Mouse (Mus musculus) heart, embryonic 14.5 days (tissue): Measurements from ENCODE around the gene Gm49354. TPM values are rescaled to one million over a fixed set of nuclear protein-coding genes. Genes with fewer than 3 reads are reported as not detected.
"Not testable (repeated sequence)": the region's sequence is repeated elsewhere in the genome, so short reads cannot be mapped to it uniquely, and the experiment has no call there.

Source experiments
- ATAC-seq: fragments of 200-750 bp; cut with Nextera tagmentation; 2 replicates; pipeline ENCODE4 v1.8.0; 2017; ENCODE audit warnings: low read depth, moderate TSS enrichment; ENCODE audit not compliant: insufficient number of reproducible peaks, insufficient read depth, low FRiP score
- H3K27ac ChIP-seq, 2 experiments: fragments of 200-500 bp in 1 of 2; fragments of 300-500 bp in 1 of 2; sonication (generic) in 1 of 2; replicated peaks in 1 of 2; 2 replicates each; pipeline ENCODE4 v1.5.1; 2012 to 2014; ENCODE audit warnings: low read depth in 2 of 2, low read length in 2 of 2, control low read depth in 1 of 2, mild to moderate bottlenecking in 1 of 2, mixed read lengths in 1 of 2; ENCODE audit not compliant: control insufficient read depth in 1 of 2, insufficient read depth in 1 of 2
- H3K27me3 ChIP-seq: fragments of 300-500 bp; sonication (generic); 2 replicates; pipeline ENCODE4 v1.6.1; 2014; ENCODE audit warnings: mild to moderate bottlenecking, low read length, control low read depth; ENCODE audit not compliant: control insufficient read depth, insufficient read depth
- H3K36me3 ChIP-seq: fragments of 300-500 bp; sonication (generic); 2 replicates; pipeline ENCODE4 v1.6.1; 2014; ENCODE audit warnings: mild to moderate bottlenecking, control low read depth, low read length, mixed read lengths; ENCODE audit not compliant: control insufficient read depth, insufficient read depth
- H3K4me1 ChIP-seq, 2 experiments: fragments of 200-500 bp in 1 of 2; fragments of 300-500 bp in 1 of 2; sonication (generic) in 1 of 2; 2 replicates each; pipeline ENCODE4 v1.6.1; 2012 to 2014; ENCODE audit warnings: low read length in 2 of 2, control low read depth in 1 of 2, mixed read lengths in 1 of 2; ENCODE audit not compliant: control insufficient read depth in 2 of 2, insufficient read depth in 2 of 2
- H3K4me2 ChIP-seq: fragments of 300-500 bp; sonication (generic); 2 replicates; pipeline ENCODE4 v1.6.1; 2014; ENCODE audit warnings: mild to moderate bottlenecking, low read length
- H3K4me3 ChIP-seq, 2 experiments: fragments of 200-500 bp in 1 of 2; fragments of 300-500 bp in 1 of 2; sonication (generic) in 1 of 2; 2 replicates each; pipeline ENCODE4 v1.5.1; 2012 to 2014; ENCODE audit warnings: low read length in 2 of 2, mild to moderate bottlenecking in 2 of 2, control low read depth in 1 of 2, low read depth in 1 of 2, moderate library complexity in 1 of 2; ENCODE audit not compliant: control insufficient read depth in 1 of 2, insufficient read depth in 1 of 2
- H3K9ac ChIP-seq: fragments of 300-500 bp; sonication (generic); 2 replicates; pipeline ENCODE4 v1.6.1; 2014; ENCODE audit warnings: mild to moderate bottlenecking, low read length
- H3K9me3 ChIP-seq: fragments of 300-500 bp; sonication (generic); 2 replicates; pipeline ENCODE4 v1.6.1; 2016; ENCODE audit warnings: low read length, control low read depth; ENCODE audit not compliant: control insufficient read depth
- WGBS: fragments of 180-500 bp; shearing (Covaris S2); extraction: QIAGEN DNeasy Blood & Tissue Kit; methylation state at CpG from one replicate; pipeline ENCODE4 v1.1.7; 2014; 5-methylcytosine and 5-hydroxymethylcytosine counted together
- polyA plus RNA-seq: library from polyadenylated mRNA; unstranded; fragments of >200 nt; fragmentation: Nextera tagmentation; extraction: Ambion mirVana; gene quantifications from 2 replicates; pipeline ENCODE4 v1.2.1, GENCODE M21; 2014

Gm49354 gene
- polyA plus RNA-seq, 1 experiment from 2014 or later = not detected

GRCm38 (mm10) chr13:59728378-59729093 lies 53.5 kb downstream of the Gm49354 start:
- peak; percentile 62; the same call in 1 of the 2 replicates for ATAC-seq
- WGBS = 13% methylated on average over 7 of the region's 7 CpGs
- Histone ChIP-seq H3K4me2 (no peak overlapping the region), H3K27me3 (no peaks in the 10 kb centered on the region; the same call in none of the 2 replicates), H3K36me3 (no peaks in the 10 kb centered on the region), H3K27ac (no peak overlapping the region), H3K9ac (no peak overlapping the region), H3K9me3 (no peaks in the 10 kb centered on the region), H3K4me1 (peaks cover 4 to 7% of the 10 kb centered on the region in 2 experiments; a peak in 2 of 4 replicates), H3K4me3 (no peak overlapping the region)

- Histone ChIP-seq H3K4me2 (peak overlapping the region; percentile 62), H3K36me3 (no peaks in the 10 kb centered on the region), H3K27me3 (no peaks in the 10 kb centered on the region; the same call in none of the 2 replicates), H3K9ac (peak overlapping the region; percentile 47; the same call in 1 of the 2 replicates), H3K4me1 (peaks cover 4 to 7% of the 10 kb centered on the region in 2 experiments; a peak in 2 of 4 replicates), H3K4me3 (peak overlapping the region; percentile 23 to 24; a peak in 3 of 4 replicates), H3K9me3 (no peaks in the 10 kb centered on the region), H3K27ac (no peak overlapping the region)
- no peak for ATAC-seq
- 19% methylated on average over 29 of the region's 29 CpGs for WGBS
These were observed 55.7 kb downstream of the Gm49354 start for GRCm38 (mm10) chr13:59726139-59726867.

- H3K9me3 ChIP-seq, H3K36me3 ChIP-seq, H3K27me3 ChIP-seq, H3K4me3 ChIP-seq, H3K4me1 ChIP-seq, H3K9ac ChIP-seq, H3K27ac ChIP-seq, ATAC-seq, H3K4me2 ChIP-seq: not testable (repeated sequence)
- 71% methylated on average over 1 of the region's 1 CpGs for WGBS
These were observed 60.0 kb downstream of the Gm49354 start for GRCm38 (mm10) chr13:59722089-59722488.

GRCm38 (mm10) chr13:59719475-59719874 lies 62.6 kb downstream of the Gm49354 start:
- Histone ChIP-seq H3K4me3 (no peak overlapping the region), H3K36me3 (no peaks in the 10 kb centered on the region), H3K4me1 (no peaks in the 10 kb centered on the region), H3K4me2 (no peak overlapping the region), H3K27me3 (no peaks in the 10 kb centered on the region), H3K27ac (no peak overlapping the region; a peak in 1 of 4 replicates), H3K9me3 (no peaks in the 10 kb centered on the region), H3K9ac (no peak overlapping the region)
- WGBS = 71% methylated on average over 1 of the region's 1 CpGs
- no peak for ATAC-seq

- not testable (repeated sequence) for H3K9ac ChIP-seq, H3K4me2 ChIP-seq, H3K27ac ChIP-seq, H3K4me1 ChIP-seq, H3K27me3 ChIP-seq, H3K9me3 ChIP-seq, H3K36me3 ChIP-seq, H3K4me3 ChIP-seq
- ATAC-seq = 0 out of 2 replicates have a peak, but pooled peaks have one; percentile 46
- 31% methylated on average over 6 of the region's 6 CpGs for WGBS
These were observed 63.1 kb downstream of the Gm49354 start for GRCm38 (mm10) chr13:59718857-59719440.

GRCm38 (mm10) chr13:59713710-59714109 lies 68.3 kb downstream of the Gm49354 start:
- Histone ChIP-seq H3K27ac (no peak overlapping the region), H3K36me3 (no peaks in the 10 kb centered on the region), H3K4me3 (no peak overlapping the region), H3K9me3 (no peaks in the 10 kb centered on the region), H3K9ac (no peak overlapping the region), H3K4me2 (no peak overlapping the region), H3K27me3 (no peaks in the 10 kb centered on the region), H3K4me1 (no peaks in the 10 kb centered on the region; a peak in 1 of 4 replicates)
- 31% methylated on average over 3 of the region's 3 CpGs for WGBS
- ATAC-seq = no peak

GRCm38 (mm10) chr13:59711984-59712383 lies 70.1 kb downstream of the Gm49354 start, which contains the start of gene Spata31d1b:
Gene Spata31d1b, plus strand, starts transcription at chr13:59712284.
- not testable (repeated sequence) for H3K4me2 ChIP-seq, H3K4me1 ChIP-seq, H3K4me3 ChIP-seq, H3K27ac ChIP-seq, H3K9ac ChIP-seq, H3K9me3 ChIP-seq, ATAC-seq, H3K27me3 ChIP-seq, H3K36me3 ChIP-seq
- WGBS = 64% methylated on average over 3 of the region's 3 CpGs
